Mouse (Mus musculus): ENCODE measurements around the gene Bmp3. TPM values are rescaled to one million over a fixed set of nuclear protein-coding genes. Genes with fewer than 3 reads are reported as not detected.

Gene Bmp3
- polyA plus RNA-seq, 1 experiment, result not detected

DNA sequence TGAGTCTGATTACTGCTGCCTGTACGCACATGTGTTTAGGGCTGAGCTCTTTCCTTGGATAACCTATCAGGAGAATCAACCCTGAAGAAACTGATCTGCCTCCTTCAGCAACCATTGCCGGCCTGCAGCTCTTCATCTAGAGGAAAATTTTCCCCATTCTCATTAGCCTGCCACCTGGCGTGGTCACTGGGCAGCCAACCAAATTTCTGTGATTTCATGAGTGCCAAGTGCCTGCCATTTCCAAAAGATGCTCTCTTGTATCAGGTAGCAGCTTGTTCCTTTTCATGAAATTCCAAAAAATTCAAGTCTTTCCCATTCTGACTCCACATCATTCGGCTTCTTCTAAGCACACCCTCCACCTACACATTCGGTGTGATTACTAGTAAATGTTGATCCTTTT, 46.7 kb downstream of the Bmp3 start:
- Histone ChIP-seq H3K27me3 (ENCODE audit: control insufficient read depth, insufficient read depth, insufficient read length) (no peaks in the 10 kb centered on the region), H3ac (ENCODE audit: control insufficient read depth, insufficient read length, low read depth) (no peak overlapping the region), H3K79me2 (ENCODE audit: control insufficient read depth, insufficient read depth) (no peaks in the 10 kb centered on the region), H3K79me3 (ENCODE audit: low read depth) (no peaks in the 10 kb centered on the region), H3K4me3 (ENCODE audit: insufficient read depth, poor library complexity, severe bottlenecking) (no peak overlapping the region), H3K36me3 (ENCODE audit: control insufficient read depth, insufficient read depth) (no peaks in the 10 kb centered on the region)
- TF ChIP-seq CEBPB (IDR thresholded peaks at IDR 0.05; ENCODE audit: low read depth), result no peak
- no peak for TF ChIP-seq CTCF (IDR thresholded peaks at IDR 0.05; ENCODE audit: control insufficient read depth, insufficient read depth, insufficient read length)
- no peak for TF ChIP-seq MYOG (IDR thresholded peaks at IDR 0.05; ENCODE audit: control insufficient read depth, extremely low read depth, insufficient read length)
- TF ChIP-seq MAX (IDR thresholded peaks at IDR 0.05), result no peak
- TF ChIP-seq MYOD1 (IDR thresholded peaks at IDR 0.05; ENCODE audit: control insufficient read depth, insufficient read length, low read depth), result no peak
- no peak for TF ChIP-seq FOSL1 (IDR thresholded peaks at IDR 0.05; ENCODE audit: insufficient read depth, low read length, poor library complexity, severe bottlenecking)
- TF ChIP-seq USF1 (IDR thresholded peaks at IDR 0.05; ENCODE audit: low read depth), result no peak

DNA sequence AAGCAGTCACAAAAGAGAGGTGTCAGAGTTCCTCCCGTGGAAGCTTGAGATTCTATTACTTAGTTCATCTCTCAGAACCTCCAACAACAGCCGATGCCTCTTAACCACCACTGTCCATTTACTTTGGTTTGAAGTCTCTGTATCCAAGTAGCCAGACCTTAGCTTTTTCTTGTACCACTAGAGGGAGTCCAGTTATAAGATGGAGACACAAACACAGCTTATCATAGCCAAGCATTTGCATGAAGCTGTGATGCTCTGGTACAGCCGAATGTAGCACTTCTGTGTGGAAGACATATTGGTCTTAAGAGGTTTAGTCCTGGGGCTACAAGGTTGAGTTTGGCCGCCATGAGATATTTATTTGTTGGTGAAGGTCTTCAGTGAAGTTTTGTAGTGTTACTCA, 48.1 kb downstream of the Bmp3 start:
- TF ChIP-seq CEBPB (IDR thresholded peaks at IDR 0.05; ENCODE audit: low read depth) (no peak), CTCF (IDR thresholded peaks at IDR 0.05; ENCODE audit: control insufficient read depth, insufficient read depth, insufficient read length) (peak; percentile 4), MYOD1 (IDR thresholded peaks at IDR 0.05; ENCODE audit: control insufficient read depth, insufficient read length, low read depth) (no peak), USF1 (IDR thresholded peaks at IDR 0.05; ENCODE audit: low read depth) (no peak)
- no peak overlapping the region for H3ac ChIP-seq (ENCODE audit: control insufficient read depth, insufficient read length, low read depth)
- H3K79me2 ChIP-seq (ENCODE audit: control insufficient read depth, insufficient read depth), result no peaks in the 10 kb centered on the region
- H3K36me3 ChIP-seq (ENCODE audit: control insufficient read depth, insufficient read depth), result no peaks in the 10 kb centered on the region
- H3K4me3 ChIP-seq (ENCODE audit: insufficient read depth, poor library complexity, severe bottlenecking), result no peak overlapping the region
- no peaks in the 10 kb centered on the region for H3K79me3 ChIP-seq (ENCODE audit: low read depth)
- H3K27me3 ChIP-seq (ENCODE audit: control insufficient read depth, insufficient read depth, insufficient read length), result no peaks in the 10 kb centered on the region

DNA sequence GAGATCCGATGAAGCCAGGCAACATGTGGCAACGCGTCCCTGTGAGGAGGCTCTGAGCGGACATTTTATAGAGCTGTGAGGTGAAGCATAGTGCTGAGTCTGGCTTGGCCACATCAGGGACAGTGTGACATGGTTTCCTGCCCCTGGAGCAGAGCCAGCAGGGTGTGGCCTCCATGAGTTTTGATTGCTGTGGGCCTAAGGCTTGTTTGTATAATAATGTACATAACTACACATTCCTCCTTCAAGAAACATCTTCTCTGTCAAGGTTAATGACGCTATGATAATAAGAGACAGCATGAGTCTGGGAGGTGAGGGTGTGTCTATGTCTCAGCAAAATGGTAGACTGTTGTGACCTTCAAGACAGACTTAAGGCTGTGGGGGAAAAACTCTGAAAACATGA, 64.5 kb downstream of the Bmp3 start:
- TF ChIP-seq USF1 (IDR thresholded peaks at IDR 0.05; ENCODE audit: low read depth) (no peak), MAX (IDR thresholded peaks at IDR 0.05) (no peak), MYOD1 (IDR thresholded peaks at IDR 0.05; ENCODE audit: control insufficient read depth, insufficient read length, low read depth) (no peak), MYOG (IDR thresholded peaks at IDR 0.05; ENCODE audit: control insufficient read depth, extremely low read depth, insufficient read length) (no peak), CTCF (IDR thresholded peaks at IDR 0.05; ENCODE audit: control insufficient read depth, insufficient read depth, insufficient read length) (no peak), FOSL1 (IDR thresholded peaks at IDR 0.05; ENCODE audit: insufficient read depth, low read length, poor library complexity, severe bottlenecking) (no peak), CEBPB (IDR thresholded peaks at IDR 0.05; ENCODE audit: low read depth) (no peak)
- Histone ChIP-seq H3K36me3 (ENCODE audit: control insufficient read depth, insufficient read depth) (no peaks in the 10 kb centered on the region), H3K4me3 (ENCODE audit: insufficient read depth, poor library complexity, severe bottlenecking) (no peak overlapping the region), H3K79me2 (ENCODE audit: control insufficient read depth, insufficient read depth) (no peaks in the 10 kb centered on the region), H3K79me3 (ENCODE audit: low read depth) (no peaks in the 10 kb centered on the region), H3ac (ENCODE audit: control insufficient read depth, insufficient read length, low read depth) (no peak overlapping the region), H3K27me3 (ENCODE audit: control insufficient read depth, insufficient read depth, insufficient read length) (no peaks in the 10 kb centered on the region)

GRCm38 (mm10) chr5:98921608-98922007, 67.4 kb downstream of the Bmp3 start:
- Histone ChIP-seq H3K79me2 (ENCODE audit: control insufficient read depth, insufficient read depth) (no peaks in the 10 kb centered on the region), H3K4me3 (ENCODE audit: insufficient read depth, poor library complexity, severe bottlenecking) (no peak overlapping the region), H3K79me3 (ENCODE audit: low read depth) (no peaks in the 10 kb centered on the region), H3K36me3 (ENCODE audit: control insufficient read depth, insufficient read depth) (peaks cover 4% of the 10 kb centered on the region), H3ac (ENCODE audit: control insufficient read depth, insufficient read length, low read depth) (no peak overlapping the region), H3K27me3 (ENCODE audit: control insufficient read depth, insufficient read depth, insufficient read length) (no peaks in the 10 kb centered on the region)
- TF ChIP-seq MYOG (IDR thresholded peaks at IDR 0.05; ENCODE audit: control insufficient read depth, extremely low read depth, insufficient read length) (no peak), USF1 (IDR thresholded peaks at IDR 0.05; ENCODE audit: low read depth) (no peak), CTCF (IDR thresholded peaks at IDR 0.05; ENCODE audit: control insufficient read depth, insufficient read depth, insufficient read length) (no peak)

- Histone ChIP-seq H3K36me3 (ENCODE audit: control insufficient read depth, insufficient read depth) (peaks cover 15% of the 10 kb centered on the region), H3ac (ENCODE audit: control insufficient read depth, insufficient read length, low read depth) (no peak overlapping the region), H3K4me3 (ENCODE audit: insufficient read depth, poor library complexity, severe bottlenecking) (no peak overlapping the region), H3K79me3 (ENCODE audit: low read depth) (no peaks in the 10 kb centered on the region), H3K79me2 (ENCODE audit: control insufficient read depth, insufficient read depth) (no peaks in the 10 kb centered on the region), H3K27me3 (ENCODE audit: control insufficient read depth, insufficient read depth, insufficient read length) (no peaks in the 10 kb centered on the region)
- TF ChIP-seq USF1 (IDR thresholded peaks at IDR 0.05; ENCODE audit: low read depth), result no peak
- TF ChIP-seq MAX (IDR thresholded peaks at IDR 0.05), result no peak
- TF ChIP-seq FOSL1 (IDR thresholded peaks at IDR 0.05; ENCODE audit: insufficient read depth, low read length, poor library complexity, severe bottlenecking), result no peak
- no peak for TF ChIP-seq CTCF (IDR thresholded peaks at IDR 0.05; ENCODE audit: control insufficient read depth, insufficient read depth, insufficient read length)
- TF ChIP-seq CEBPB (IDR thresholded peaks at IDR 0.05; ENCODE audit: low read depth), result no peak
- no peak for TF ChIP-seq MYOD1 (IDR thresholded peaks at IDR 0.05; ENCODE audit: control insufficient read depth, insufficient read length, low read depth)
- TF ChIP-seq MYOG (IDR thresholded peaks at IDR 0.05; ENCODE audit: control insufficient read depth, extremely low read depth, insufficient read length), result no peak
These were observed 68.7 kb downstream of the Bmp3 start for GRCm38 (mm10) chr5:98922921-98923320.

Other genes with a start within 250 kb of the Bmp3 start
- gene Prkg2, start 182.9 kb downstream of the Bmp3 start, polyA plus RNA-seq (2012; fragmentation: generic; extraction: Trizol), result 45.7 TPM

All from C2C12 (cell line).